Mouse (Mus musculus) heart, embryonic 13.5 days (tissue): Measurements from ENCODE around the gene Nck2. TPM values are rescaled to one million over a fixed set of nuclear protein-coding genes. Genes with fewer than 3 reads are reported as not detected.

Experiments
- ATAC-seq: fragments of 200-750 bp; cut with Nextera tagmentation; 2 replicates; pipeline ENCODE4 v1.8.0; 2017; ENCODE audit warnings: moderate TSS enrichment; ENCODE audit not compliant: insufficient number of reproducible peaks, low FRiP score, low TSS enrichment; ENCODE audit errors: extremely low read depth
- H3K27ac ChIP-seq: fragments of 300-500 bp; sonication (generic); replicated peaks from 2 replicates; pipeline ENCODE4 v1.5.1; 2015; ENCODE audit warnings: moderate library complexity, mild to moderate bottlenecking, inconsistent platforms
- H3K27me3 ChIP-seq: fragments of 300-500 bp; sonication (generic); replicated peaks from 2 replicates; pipeline ENCODE4 v1.6.1; 2015; ENCODE audit warnings: mild to moderate bottlenecking, inconsistent platforms
- H3K36me3 ChIP-seq: fragments of 300-500 bp; sonication (generic); 2 replicates; pipeline ENCODE4 v1.6.1; 2015; ENCODE audit warnings: mild to moderate bottlenecking, inconsistent platforms
- H3K4me1 ChIP-seq: fragments of 300-500 bp; sonication (generic); 2 replicates; pipeline ENCODE4 v1.6.1; 2015; ENCODE audit warnings: inconsistent platforms
- H3K4me2 ChIP-seq: fragments of 300-500 bp; sonication (generic); 2 replicates; pipeline ENCODE4 v1.6.1; 2015; ENCODE audit warnings: inconsistent platforms, mild to moderate bottlenecking, moderate library complexity
- H3K4me3 ChIP-seq: fragments of 300-500 bp; sonication (generic); 2 replicates; pipeline ENCODE4 v1.5.1; 2015; ENCODE audit warnings: moderate library complexity, mild to moderate bottlenecking, inconsistent platforms
- H3K9ac ChIP-seq: fragments of 300-500 bp; sonication (generic); 2 replicates; pipeline ENCODE4 v1.6.1; 2015; ENCODE audit warnings: inconsistent platforms, mild to moderate bottlenecking, moderate library complexity
- H3K9me3 ChIP-seq: fragments of 300-500 bp; sonication (generic); 2 replicates; pipeline ENCODE4 v1.6.1; 2016; ENCODE audit warnings: inconsistent platforms
- WGBS: fragments of 180-500 bp; shearing (Covaris S2); methylation state at CpG from one replicate; pipeline ENCODE4 v1.1.7; 2015; ENCODE audit warnings: mixed read lengths; 5-methylcytosine and 5-hydroxymethylcytosine counted together
- polyA plus RNA-seq: library from polyadenylated mRNA; unstranded; fragments of >200 nt; fragmentation: Nextera tagmentation; extraction: Ambion mirVana; gene quantifications from 2 replicates; pipeline ENCODE4 v1.2.1, GENCODE M21; 2015

Nck2 gene
- polyA plus RNA-seq, 1 experiment from 2014 or later, result 24.2 TPM

GRCm38 (mm10) chr1:43506638-43507037 is 62.3 kb downstream of the Nck2 start:
- no peak overlapping the region for H3K27ac ChIP-seq
- H3K36me3 ChIP-seq, result peaks cover 28% of the 10 kb centered on the region
- H3K27me3 ChIP-seq, result no peaks in the 10 kb centered on the region
- H3K4me3 ChIP-seq, result no peak overlapping the region
- H3K4me2 ChIP-seq, result no peak overlapping the region
- ATAC-seq, result no peak
- no peaks in the 10 kb centered on the region for H3K9me3 ChIP-seq
- H3K9ac ChIP-seq, result no peak overlapping the region
- peaks cover 45% of the 10 kb centered on the region for H3K4me1 ChIP-seq
- 82% methylated on average over 3 of the region's 3 CpGs for WGBS

- Histone ChIP-seq H3K9me3 (no peaks in the 10 kb centered on the region), H3K27me3 (no peaks in the 10 kb centered on the region), H3K36me3 (peaks cover 38% of the 10 kb centered on the region), H3K4me3 (no peak overlapping the region), H3K4me2 (no peak overlapping the region), H3K9ac (no peak overlapping the region), H3K4me1 (peaks cover 33% of the 10 kb centered on the region), H3K27ac (no peak overlapping the region)
- ATAC-seq, result no peak
- WGBS, result 83% methylated on average over 1 of the region's 1 CpGs
These were observed 63.4 kb downstream of the Nck2 start for GRCm38 (mm10) chr1:43507809-43508208.

GRCm38 (mm10) chr1:43511256-43511655 is 66.9 kb downstream of the Nck2 start:
- peaks cover 6% of the 10 kb centered on the region; the same call in 1 of the 2 replicates for H3K4me1 ChIP-seq
- H3K9ac ChIP-seq, result no peak overlapping the region
- H3K4me3 ChIP-seq, result no peak overlapping the region
- peaks cover 52% of the 10 kb centered on the region for H3K36me3 ChIP-seq
- no peak overlapping the region for H3K4me2 ChIP-seq
- H3K27ac ChIP-seq, result no peak overlapping the region
- H3K9me3 ChIP-seq, result no peaks in the 10 kb centered on the region
- 83% methylated on average over 12 of the region's 12 CpGs for WGBS
- ATAC-seq, result no peak
- H3K27me3 ChIP-seq, result no peaks in the 10 kb centered on the region

- no peak overlapping the region for H3K27ac ChIP-seq
- WGBS, result 82% methylated on average over 8 of the region's 8 CpGs
- H3K27me3 ChIP-seq, result no peaks in the 10 kb centered on the region
- H3K9ac ChIP-seq, result no peak overlapping the region
- peaks cover 2% of the 10 kb centered on the region; the same call in 1 of the 2 replicates for H3K4me1 ChIP-seq
- no peak overlapping the region for H3K4me2 ChIP-seq
- no peaks in the 10 kb centered on the region for H3K9me3 ChIP-seq
- peaks cover 52% of the 10 kb centered on the region for H3K36me3 ChIP-seq
- ATAC-seq, result no peak
- H3K4me3 ChIP-seq, result no peak overlapping the region
These were observed 67.3 kb downstream of the Nck2 start for GRCm38 (mm10) chr1:43511667-43512066.

GRCm38 (mm10) chr1:43517405-43517804 is 73.0 kb downstream of the Nck2 start:
- Histone ChIP-seq H3K4me3 (no peak overlapping the region), H3K4me1 (peaks cover 22% of the 10 kb centered on the region), H3K9me3 (no peaks in the 10 kb centered on the region), H3K27me3 (no peaks in the 10 kb centered on the region), H3K4me2 (no peak overlapping the region), H3K27ac (no peak overlapping the region), H3K9ac (no peak overlapping the region), H3K36me3 (peaks cover 18% of the 10 kb centered on the region)
- no peak for ATAC-seq
- 90% methylated on average over 3 of the region's 3 CpGs for WGBS

- no peak overlapping the region for H3K4me3 ChIP-seq
- peaks cover 22% of the 10 kb centered on the region for H3K4me1 ChIP-seq
- ATAC-seq, result no peak
- no peaks in the 10 kb centered on the region for H3K9me3 ChIP-seq
- no peak overlapping the region for H3K27ac ChIP-seq
- no peak overlapping the region for H3K4me2 ChIP-seq
- no peak overlapping the region for H3K9ac ChIP-seq
- no peaks in the 10 kb centered on the region for H3K36me3 ChIP-seq
- H3K27me3 ChIP-seq, result no peaks in the 10 kb centered on the region
- 74% methylated on average over 1 of the region's 1 CpGs for WGBS
These were observed 76.0 kb downstream of the Nck2 start for GRCm38 (mm10) chr1:43520216-43520988.

GRCm38 (mm10) chr1:43520989-43521371 is 76.6 kb downstream of the Nck2 start:
- WGBS, result 74% methylated on average over 3 of the region's 3 CpGs
- Histone ChIP-seq H3K27ac (no peak overlapping the region), H3K36me3 (no peaks in the 10 kb centered on the region), H3K27me3 (no peaks in the 10 kb centered on the region), H3K9me3 (no peaks in the 10 kb centered on the region), H3K4me1 (peaks cover 22% of the 10 kb centered on the region), H3K9ac (no peak overlapping the region), H3K4me2 (no peak overlapping the region), H3K4me3 (no peak overlapping the region)
- no peak for ATAC-seq

- no peak for ATAC-seq
- Histone ChIP-seq H3K9me3 (no peaks in the 10 kb centered on the region), H3K4me3 (no peak overlapping the region), H3K27me3 (no peaks in the 10 kb centered on the region), H3K9ac (no peak overlapping the region), H3K4me1 (peaks cover 22% of the 10 kb centered on the region), H3K4me2 (no peak overlapping the region), H3K36me3 (no peaks in the 10 kb centered on the region), H3K27ac (no peak overlapping the region)
- 83% methylated on average over 3 of the region's 3 CpGs for WGBS
These were observed 77.1 kb downstream of the Nck2 start for GRCm38 (mm10) chr1:43521512-43521911.

GRCm38 (mm10) chr1:43521950-43522349 is 77.6 kb downstream of the Nck2 start:
- Histone ChIP-seq H3K9ac (no peak overlapping the region), H3K4me1 (peaks cover 22% of the 10 kb centered on the region), H3K4me3 (no peak overlapping the region), H3K4me2 (no peak overlapping the region), H3K27me3 (no peaks in the 10 kb centered on the region), H3K27ac (no peak overlapping the region), H3K9me3 (no peaks in the 10 kb centered on the region), H3K36me3 (no peaks in the 10 kb centered on the region)
- ATAC-seq, result no peak
- 74% methylated on average over 4 of the region's 4 CpGs for WGBS

GRCm38 (mm10) chr1:43522976-43523375 is 78.6 kb downstream of the Nck2 start:
- Histone ChIP-seq H3K4me3 (no peak overlapping the region), H3K27me3 (no peaks in the 10 kb centered on the region), H3K27ac (no peak overlapping the region), H3K36me3 (no peaks in the 10 kb centered on the region), H3K4me1 (peaks cover 22% of the 10 kb centered on the region), H3K4me2 (no peak overlapping the region), H3K9me3 (no peaks in the 10 kb centered on the region), H3K9ac (no peak overlapping the region)
- 98% methylated on average over 2 of the region's 2 CpGs for WGBS
- ATAC-seq, result no peak

- Histone ChIP-seq H3K4me1 (peaks cover 21% of the 10 kb centered on the region), H3K9ac (no peak overlapping the region), H3K4me3 (no peak overlapping the region), H3K9me3 (no peaks in the 10 kb centered on the region), H3K4me2 (no peak overlapping the region), H3K36me3 (no peaks in the 10 kb centered on the region), H3K27me3 (no peaks in the 10 kb centered on the region), H3K27ac (no peak overlapping the region)
- WGBS, result 72% methylated on average over 3 of the region's 3 CpGs
- no peak for ATAC-seq
These were observed 80.0 kb downstream of the Nck2 start for GRCm38 (mm10) chr1:43524332-43524731.

GRCm38 (mm10) chr1:43528275-43528674 is 83.9 kb downstream of the Nck2 start:
- Histone ChIP-seq H3K27ac (no peak overlapping the region), H3K36me3 (no peaks in the 10 kb centered on the region), H3K4me3 (no peak overlapping the region), H3K4me2 (no peak overlapping the region), H3K9me3 (no peaks in the 10 kb centered on the region), H3K9ac (no peak overlapping the region), H3K27me3 (no peaks in the 10 kb centered on the region), H3K4me1 (peaks cover 39% of the 10 kb centered on the region)
- ATAC-seq, result no peak
- WGBS, result 96% methylated on average over 2 of the region's 2 CpGs
